Mouse (Mus musculus) embryonic facial prominence, embryonic 14.5 days (tissue): Measurements from ENCODE around the gene Shc1. TPM values are rescaled to one million over a fixed set of nuclear protein-coding genes. Genes with fewer than 3 reads are reported as not detected.

ENCODE experiments used
- ATAC-seq: fragments of 200-750 bp; cut with Nextera tagmentation; 2 replicates; pipeline ENCODE4 v1.8.0; 2017; ENCODE audit warnings: low read depth, moderate number of reproducible peaks, moderate TSS enrichment
- DNase-seq: peaks from one replicate; pipeline ENCODE4 v3.0.0-alpha.2; 2015; ENCODE audit warnings: low spot score
- H3K27ac ChIP-seq: fragments of 300-500 bp; sonication (generic); replicated peaks from 2 replicates; pipeline ENCODE4 v1.5.1; 2014; ENCODE audit warnings: low read depth, mild to moderate bottlenecking, low read length, moderate library complexity
- H3K27me3 ChIP-seq: fragments of 300-500 bp; sonication (generic); replicated peaks from 2 replicates; pipeline ENCODE4 v1.6.1; 2014; ENCODE audit warnings: low read length; ENCODE audit not compliant: control insufficient read depth, insufficient read depth
- H3K36me3 ChIP-seq: fragments of 300-500 bp; sonication (generic); 2 replicates; pipeline ENCODE4 v1.6.1; 2014; ENCODE audit warnings: low read length, mixed read lengths; ENCODE audit not compliant: control insufficient read depth, insufficient read depth
- H3K4me1 ChIP-seq: fragments of 300-500 bp; sonication (generic); 2 replicates; pipeline ENCODE4 v1.6.1; 2014; ENCODE audit warnings: antibody characterized with exemption, low read length; ENCODE audit not compliant: control insufficient read depth, insufficient read depth
- H3K4me2 ChIP-seq: fragments of 300-500 bp; sonication (generic); 2 replicates; pipeline ENCODE4 v1.6.1; 2014; ENCODE audit warnings: low read depth, mild to moderate bottlenecking, low read length, moderate library complexity, mixed read lengths
- H3K4me3 ChIP-seq: fragments of 300-500 bp; sonication (generic); 2 replicates; pipeline ENCODE4 v1.5.1; 2014; ENCODE audit warnings: low read depth, mild to moderate bottlenecking, low read length
- H3K9ac ChIP-seq: fragments of 300-500 bp; sonication (generic); 2 replicates; pipeline ENCODE4 v1.6.1; 2014; ENCODE audit warnings: low read depth, mild to moderate bottlenecking, low read length, moderate library complexity, mixed read lengths
- H3K9me3 ChIP-seq: fragments of 300-500 bp; sonication (generic); 2 replicates; pipeline ENCODE4 v1.6.1; 2016; ENCODE audit warnings: low read length; ENCODE audit not compliant: control insufficient read depth
- WGBS: fragments of 180-500 bp; shearing (Covaris S2); extraction: QIAGEN DNeasy Blood & Tissue Kit; methylation state at CpG from one replicate; pipeline ENCODE4 v1.1.7; 2014; 5-methylcytosine and 5-hydroxymethylcytosine counted together
- polyA plus RNA-seq: library from polyadenylated mRNA; unstranded; fragments of >200 nt; fragmentation: Nextera tagmentation; extraction: Ambion mirVana; gene quantifications from 2 replicates; pipeline ENCODE4 v1.2.1, GENCODE M21; 2014

Shc1 gene
- polyA plus RNA-seq, 1 experiment from 2014 or later = 75.2 TPM

GRCm38 (mm10) chr3:89440691-89441090 lies 22.4 kb downstream of the Shc1 start:
- Histone ChIP-seq H3K36me3 (0 out of 2 replicates have a peak, but pooled peaks cover 10% of the 10 kb centered on the region), H3K4me1 (peaks cover 5% of the 10 kb centered on the region; the same call in 1 of the 2 replicates), H3K4me2 (no peak overlapping the region), H3K9ac (no peak overlapping the region), H3K27me3 (no peaks in the 10 kb centered on the region), H3K27ac (no peak overlapping the region), H3K9me3 (no peaks in the 10 kb centered on the region), H3K4me3 (no peak overlapping the region)
- DNase-seq = no peak
- WGBS = 89% methylated on average over 2 of the region's 2 CpGs
- ATAC-seq = no peak

GRCm38 (mm10) chr3:89448720-89449537 lies 30.7 kb downstream of the Shc1 start:
- Histone ChIP-seq H3K9me3 (no peaks in the 10 kb centered on the region), H3K4me3 (no peak overlapping the region), H3K9ac (no peak overlapping the region), H3K4me2 (no peak overlapping the region), H3K27ac (no peak overlapping the region), H3K4me1 (no peaks in the 10 kb centered on the region), H3K27me3 (no peaks in the 10 kb centered on the region), H3K36me3 (peaks cover 20% of the 10 kb centered on the region)
- ATAC-seq = peak; percentile 12
- peak; percentile 55 for DNase-seq
- WGBS = 65% methylated on average over 13 of the region's 13 CpGs

- ATAC-seq = peak; percentile 77
- H3K4me2 ChIP-seq = no peak overlapping the region
- WGBS = 50% methylated on average over 7 of the region's 7 CpGs
Measured at GRCm38 (mm10) chr3:89449541-89449940, 31.3 kb downstream of the Shc1 start.

GRCm38 (mm10) chr3:89451916-89452315 lies 33.7 kb downstream of the Shc1 start:
- H3K27ac ChIP-seq = no peak overlapping the region
- no peak for DNase-seq

More at GRCm38 (mm10) chr3:89449541-89449940, 31.3 kb downstream of the Shc1 start:
- Histone ChIP-seq H3K36me3 (peaks cover 17% of the 10 kb centered on the region), H3K9ac (no peak overlapping the region), H3K4me1 (no peaks in the 10 kb centered on the region), H3K4me3 (no peak overlapping the region), H3K9me3 (no peaks in the 10 kb centered on the region), H3K27me3 (no peaks in the 10 kb centered on the region), H3K27ac (no peak overlapping the region)
- peak; percentile 52 for DNase-seq

GRCm38 (mm10) chr3:89454401-89455177 lies 36.3 kb downstream of the Shc1 start, which contains the start of gene Pmvk:
Gene Pmvk, plus strand, starts transcription at chr3:89454541.
- ATAC-seq = no peak
- H3K9me3 ChIP-seq = no peaks in the 10 kb centered on the region
- H3K27ac ChIP-seq = no peak within 1 kb of the TSS
- no peak within 1 kb of the TSS for H3K4me3 ChIP-seq
- no peak within 1 kb of the TSS for H3K9ac ChIP-seq
- no peak for DNase-seq
- WGBS = 57% methylated on average over 10 of the region's 10 CpGs
- H3K4me1 ChIP-seq = no peaks in the 10 kb centered on the region
- H3K4me2 ChIP-seq = no peak within 1 kb of the TSS
- no peaks in the 10 kb centered on the region for H3K27me3 ChIP-seq
- H3K36me3 ChIP-seq = no peaks in the 10 kb centered on the region

More at GRCm38 (mm10) chr3:89451916-89452315, 33.7 kb downstream of the Shc1 start:
- ATAC-seq = no peak
- 73% methylated on average over 1 of the region's 1 CpGs for WGBS
- Histone ChIP-seq H3K36me3 (no peaks in the 10 kb centered on the region), H3K27me3 (no peaks in the 10 kb centered on the region), H3K9ac (no peak overlapping the region), H3K9me3 (no peaks in the 10 kb centered on the region), H3K4me3 (no peak overlapping the region), H3K4me1 (no peaks in the 10 kb centered on the region), H3K4me2 (no peak overlapping the region)

GRCm38 (mm10) chr3:89455786-89456285 lies 37.6 kb downstream of the Shc1 start:
- Histone ChIP-seq H3K4me1 (no peaks in the 10 kb centered on the region), H3K4me2 (no peak overlapping the region), H3K27me3 (no peaks in the 10 kb centered on the region), H3K9ac (no peak overlapping the region), H3K27ac (no peak overlapping the region), H3K9me3 (no peaks in the 10 kb centered on the region), H3K36me3 (no peaks in the 10 kb centered on the region), H3K4me3 (no peak overlapping the region)
- ATAC-seq (no peak), DNase-seq (no peak)
- 86% methylated on average over 1 of the region's 1 CpGs for WGBS

GRCm38 (mm10) chr3:89456726-89457665 lies 38.8 kb downstream of the Shc1 start:
- Histone ChIP-seq H3K27me3 (no peaks in the 10 kb centered on the region), H3K4me2 (no peak overlapping the region), H3K9ac (no peak overlapping the region), H3K4me3 (no peak overlapping the region), H3K9me3 (no peaks in the 10 kb centered on the region), H3K27ac (no peak overlapping the region), H3K4me1 (no peaks in the 10 kb centered on the region), H3K36me3 (0 out of 2 replicates have a peak, but pooled peaks cover 3% of the 10 kb centered on the region)
- 32% methylated on average over 10 of the region's 10 CpGs for WGBS
- ATAC-seq (no peak; the same call in 1 of the 2 replicates), DNase-seq (peak; percentile 69)
